Mouse (Mus musculus) cerebellum, postnatal 4 days (tissue): ENCODE data around the gene Sec62.

ENCODE experiments used
- DNase-seq, 2 experiments: peaks; one replicate each; pipeline ENCODE4 v3.0.0; 2022; ENCODE audit warnings: low spot score in 2 of 2, mixed read lengths in 1 of 2

Gene Sec62

GRCm38 (mm10) chr3:30792737-30793402 is at the start of gene Sec62:
Gene Sec62 (plus strand): TSS chr3:30792875.
- DNase-seq = peak; percentile 78 to 92

GRCm38 (mm10) chr3:30742891-30743290 is 49.8 kb upstream of the Sec62 start:
- no peak for DNase-seq

GRCm38 (mm10) chr3:30746006-30746405 is 46.7 kb upstream of the Sec62 start, which contains the start of gene Samd7:
Gene Samd7 (plus strand): TSS chr3:30746293.
- no peak for DNase-seq

- no peak for DNase-seq
Measured at GRCm38 (mm10) chr3:30748316-30748715, 44.4 kb upstream of the Sec62 start.

GRCm38 (mm10) chr3:30754696-30755095 is 38.0 kb upstream of the Sec62 start:
- DNase-seq = no peak

GRCm38 (mm10) chr3:30764877-30765276 is 27.8 kb upstream of the Sec62 start:
- no peak for DNase-seq

GRCm38 (mm10) chr3:30765311-30766027 is 27.2 kb upstream of the Sec62 start:
- DNase-seq = no peak

- no peak for DNase-seq
Measured at GRCm38 (mm10) chr3:30766177-30766576, 26.5 kb upstream of the Sec62 start.

- DNase-seq = no peak
Measured at GRCm38 (mm10) chr3:30767271-30767670, 25.4 kb upstream of the Sec62 start.

GRCm38 (mm10) chr3:30769755-30770515 is 22.7 kb upstream of the Sec62 start:
- DNase-seq = no peak

GRCm38 (mm10) chr3:30771560-30771959 is 21.1 kb upstream of the Sec62 start:
- no peak for DNase-seq

GRCm38 (mm10) chr3:30772631-30773030 is 20.0 kb upstream of the Sec62 start:
- no peak for DNase-seq

- DNase-seq = no peak
Measured at GRCm38 (mm10) chr3:30774677-30775076, 18.0 kb upstream of the Sec62 start.

GRCm38 (mm10) chr3:30777984-30778383 is 14.7 kb upstream of the Sec62 start:
- no peak for DNase-seq

GRCm38 (mm10) chr3:30788531-30788930 is 4.1 kb upstream of the Sec62 start:
- no peak for DNase-seq

- DNase-seq = peak in 1 of 2 experiments; percentile 20
Measured at GRCm38 (mm10) chr3:30793403-30794221, 937 bp downstream of the Sec62 start.

GRCm38 (mm10) chr3:30802171-30802570 is 9.5 kb downstream of the Sec62 start:
- no peak for DNase-seq

- no peak for DNase-seq
Measured at GRCm38 (mm10) chr3:30812881-30813280, 20.2 kb downstream of the Sec62 start.

- no peak for DNase-seq
Measured at GRCm38 (mm10) chr3:30818630-30819125, 26.0 kb downstream of the Sec62 start.

- DNase-seq = no peak
Measured at GRCm38 (mm10) chr3:30822163-30822562, 29.5 kb downstream of the Sec62 start.

GRCm38 (mm10) chr3:30826069-30826468 is 33.4 kb downstream of the Sec62 start:
- no peak for DNase-seq
